Comparison of ENCODE assay signal across 8 mouse cellular contexts in the genomic region with DNA sequence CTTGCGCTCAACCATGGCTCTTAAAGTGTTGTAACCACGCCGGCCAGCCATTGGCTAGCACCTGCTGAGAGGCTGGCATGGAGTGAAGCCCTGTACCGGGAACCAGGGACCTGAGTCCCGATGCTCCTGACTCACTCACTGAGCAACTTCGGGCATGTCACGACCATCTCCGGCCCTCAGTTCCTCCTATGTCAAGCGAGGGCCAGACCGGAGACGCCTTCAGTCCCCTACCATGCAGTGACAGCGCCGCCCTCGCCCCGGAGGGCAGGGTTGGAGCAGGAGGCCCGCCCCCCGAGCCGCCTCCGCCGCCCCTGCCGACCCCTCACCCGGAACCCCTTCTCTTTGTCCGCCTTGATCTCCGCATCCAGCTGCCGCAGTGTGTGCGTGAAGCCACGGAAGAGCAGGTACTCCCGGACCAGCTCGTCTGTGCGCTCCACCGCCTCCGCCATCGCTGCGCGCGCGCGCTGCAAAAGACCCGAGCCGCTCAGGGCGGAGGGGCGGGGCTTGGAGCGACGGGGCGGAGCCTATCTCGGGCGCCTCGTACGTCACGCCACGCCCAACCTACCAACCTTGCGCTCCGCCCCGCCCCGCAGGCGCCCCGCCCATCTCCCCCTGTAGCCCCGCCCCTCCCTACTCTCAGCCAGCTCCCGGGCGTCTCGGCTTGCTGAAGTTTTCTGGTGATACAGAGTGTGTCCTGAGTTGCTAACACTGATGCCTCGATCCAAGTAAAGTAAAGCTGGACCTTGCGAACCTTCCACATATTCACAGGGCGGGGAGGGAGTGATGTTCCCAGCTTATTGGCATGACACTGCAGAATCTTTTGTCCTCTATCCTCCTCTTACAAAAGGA. TPM values are rescaled to one million over a fixed set of nuclear protein-coding genes. Genes with fewer than 3 reads are reported as not detected.
A peak's percentile ranks its signal among the peaks of the same experiment; 100 is the strongest.
DNase-seq lines count a peak whose midpoint lies in the region; ATAC-seq and TF ChIP-seq lines count a peak whose summit lies in the region.

Gene Wdr91 (minus strand): TSS at position 506 of the 849 bp plus-strand sequence.

- H3K4me2 ChIP-seq in heart, embryonic 11.5 days, result peak within 1 kb of the TSS; percentile 84
- H3K4me2 ChIP-seq in kidney, embryonic 16.5 days (replicated peaks; ENCODE audit: low read depth, low read length), result peak within 1 kb of the TSS; percentile 58
- H3K4me2 ChIP-seq in myocyte (ENCODE audit: low read depth), result peak within 1 kb of the TSS; percentile 84

- no peak; the same call in 1 of the 2 replicates for TF ChIP-seq CTCF in liver, adult 2 months (IDR thresholded peaks at IDR 0.05; ENCODE audit: low read depth, low read length)

- peak within 1 kb of the TSS; percentile 88 for H3K4me3 ChIP-seq in heart, embryonic 11.5 days (ENCODE audit: low read depth, low read length)
- H3K4me3 ChIP-seq in kidney, embryonic 16.5 days (ENCODE audit: low read length), result peak within 1 kb of the TSS; percentile 60
- peak within 1 kb of the TSS; percentile 95 for H3K4me3 ChIP-seq in liver, adult 2 months (ENCODE audit: insufficient read depth, low read depth, low read length)
- peak within 1 kb of the TSS; percentile 61 for H3K4me3 ChIP-seq in myocyte

- peak within 1 kb of the TSS; percentile 89 for H3K27ac ChIP-seq in heart, embryonic 11.5 days (ENCODE audit: low read depth, low read length)
- H3K27ac ChIP-seq in kidney, embryonic 16.5 days (ENCODE audit: low read length), result peak within 1 kb of the TSS; percentile 75
- H3K27ac ChIP-seq in liver, adult 2 months (replicated peaks; ENCODE audit: insufficient read depth, low read depth, low read length), result peak within 1 kb of the TSS; percentile 52

- TF ChIP-seq POLR2A in liver, adult 2 months (IDR thresholded peaks at IDR 0.05; ENCODE audit: extremely low read depth, insufficient read depth, low read length), result peak; percentile 74
- peak; percentile 88 for TF ChIP-seq POLR2A in myocyte (IDR thresholded peaks at IDR 0.05; ENCODE audit: insufficient read length, low read depth)

- peak; percentile 97 for DNase-seq in B cell, adult 2 months
- peak; percentile 94 for DNase-seq in brain, adult 2 months (ENCODE audit: low read depth, low spot score)
- peak; percentile 72 for DNase-seq in liver, adult 2 months (ENCODE audit: extremely low read depth, low read depth, low spot score)
- peak; percentile 96 for DNase-seq in splenic B cell, adult 2 months (ENCODE audit: low read depth, low spot score)

- under 1% methylated on average over 61 of the region's 64 CpGs for WGBS in heart, embryonic 11.5 days (ENCODE audit: insufficient replicate concordance)
- under 1% methylated on average over 61 of the region's 64 CpGs for WGBS in kidney, embryonic 16.5 days
- under 1% methylated on average over 55 of the region's 64 CpGs for WGBS in liver, adult 2 months

- H3K9ac ChIP-seq in heart, embryonic 11.5 days (ENCODE audit: low read depth, low read length), result peak within 1 kb of the TSS; percentile 84
- peak within 1 kb of the TSS; percentile 74 for H3K9ac ChIP-seq in kidney, embryonic 16.5 days (replicated peaks; ENCODE audit: low read length)
- peak within 1 kb of the TSS; percentile 90 for H3K9ac ChIP-seq in liver, adult 2 months (ENCODE audit: low read depth, low read length)

- H3K9me3 ChIP-seq in heart, embryonic 11.5 days (replicated peaks; ENCODE audit: control insufficient read depth, low read length), result no peaks in the 10 kb centered on the region
- no peaks in the 10 kb centered on the region for H3K9me3 ChIP-seq in kidney, embryonic 16.5 days (ENCODE audit: low read length)

- H3K27me3 ChIP-seq in heart, embryonic 11.5 days (ENCODE audit: control insufficient read depth, insufficient read depth, low read length), result no peaks in the 10 kb centered on the region
- H3K27me3 ChIP-seq in kidney, embryonic 16.5 days (ENCODE audit: insufficient read depth, low read length), result no peaks in the 10 kb centered on the region
- no peaks in the 10 kb centered on the region for H3K27me3 ChIP-seq in liver, adult 2 months (ENCODE audit: control insufficient read depth, insufficient read depth, low read length)
- H3K27me3 ChIP-seq in myocyte (ENCODE audit: control insufficient read depth, insufficient read depth, insufficient read length), result no peaks in the 10 kb centered on the region
- no peaks in the 10 kb centered on the region for H3K27me3 ChIP-seq in splenic B cell, adult 2 months (ENCODE audit: control insufficient read depth, insufficient read depth, low read length, poor library complexity, severe bottlenecking)

- H3K79me2 ChIP-seq in liver, adult 2 months (ENCODE audit: control insufficient read depth, insufficient read depth, low read length), result no peaks in the 10 kb centered on the region; the same call in 1 of the 2 replicates
- peaks cover 7% of the 10 kb centered on the region for H3K79me2 ChIP-seq in myocyte (ENCODE audit: control insufficient read depth, insufficient read depth)

- peak; percentile 72 for ATAC-seq in erythroblast, adult 5-6 weeks (replicated peaks; ENCODE audit: low FRiP score, poor library complexity, severe bottlenecking)
- peak; percentile 89 for ATAC-seq in heart, embryonic 11.5 days (replicated peaks; ENCODE audit: insufficient number of reproducible peaks, low FRiP score, low TSS enrichment)
- peak; percentile 93 for ATAC-seq in kidney, embryonic 16.5 days (ENCODE audit: low FRiP score, low TSS enrichment)

- peaks cover 18% of the 10 kb centered on the region for H3K4me1 ChIP-seq in heart, embryonic 11.5 days (ENCODE audit: control insufficient read depth, insufficient read depth, low read length)
- peaks cover 10% of the 10 kb centered on the region for H3K4me1 ChIP-seq in kidney, embryonic 16.5 days (ENCODE audit: insufficient read depth, low read length)
- peaks cover 33% of the 10 kb centered on the region for H3K4me1 ChIP-seq in liver, adult 2 months (ENCODE audit: control insufficient read depth, insufficient read depth, low read length)

- peak within 1 kb of the TSS; percentile 41 for H3ac ChIP-seq in myocyte (ENCODE audit: control insufficient read depth, insufficient read length)

- H3K36me3 ChIP-seq in heart, embryonic 11.5 days (ENCODE audit: control insufficient read depth, insufficient read depth, low read length), result peaks cover 11% of the 10 kb centered on the region; the same call in 1 of the 2 replicates
- H3K36me3 ChIP-seq in kidney, embryonic 16.5 days (ENCODE audit: insufficient read depth, low read length), result peaks cover 7% of the 10 kb centered on the region
- peaks cover 5% of the 10 kb centered on the region for H3K36me3 ChIP-seq in liver, adult 2 months (ENCODE audit: control insufficient read depth, insufficient read depth, low read length)
- H3K36me3 ChIP-seq in myocyte (ENCODE audit: control insufficient read depth, insufficient read depth), result peaks cover 3% of the 10 kb centered on the region
- H3K36me3 ChIP-seq in splenic B cell, adult 2 months (ENCODE audit: control insufficient read depth, insufficient read depth, low read length, poor library complexity, severe bottlenecking), result peaks cover 3% of the 10 kb centered on the region

TF ChIP-seq in myocyte, 11 proteins besides CTCF, POLR2A, EP300 and RAD21:
- TF ChIP-seq MAX (IDR thresholded peaks at IDR 0.05; ENCODE audit: low read depth) (no peak), SRF (IDR thresholded peaks at IDR 0.05; ENCODE audit: control insufficient read depth, insufficient read length, low read depth) (peak; percentile 37), E2F4 (IDR thresholded peaks at IDR 0.05; ENCODE audit: insufficient read depth) (no peak), REST (IDR thresholded peaks at IDR 0.05; ENCODE audit: insufficient read depth, insufficient read length) (no peak), MYOG (IDR thresholded peaks at IDR 0.05; ENCODE audit: control insufficient read depth in 1 of 3, insufficient read depth in 1 of 3, insufficient read length in 2 of 3, low read depth in 2 of 3) (no peak), TCF12 (IDR thresholded peaks at IDR 0.05; ENCODE audit: insufficient read depth, poor library complexity, severe bottlenecking) (no peak), USF1 (IDR thresholded peaks at IDR 0.05; ENCODE audit: low read depth) (no peak), MYOD1 (IDR thresholded peaks at IDR 0.05; ENCODE audit: control insufficient read depth in 1 of 3, insufficient read length in 2 of 3, low read depth in 2 of 3) (peak in 1 of 3 experiments; percentile 8), CEBPB (IDR thresholded peaks at IDR 0.05; ENCODE audit: insufficient read depth, poor library complexity, severe bottlenecking) (no peak), POLR2AphosphoS2 (IDR thresholded peaks at IDR 0.05; ENCODE audit: insufficient read length, low read depth) (peak; percentile 81), TCF3 (IDR thresholded peaks at IDR 0.05; ENCODE audit: insufficient read length, low read depth) (no peak)
TF ChIP-seq in myocyte: peak in this region for 3.

RNA-seq across cellular contexts. Expression of gene Wdr91, which starts in this region (rescaled TPM):
- total RNA-seq in erythroblast, adult 5-6 weeks (2015; ENCODE audit: low replicate concordance), result 35.7 and 37.4 TPM in 2 replicates
- 53.2 and 72.1 TPM in 2 replicates for total RNA-seq in erythroblast, adult 5-6 weeks (2017; ENCODE audit: low replicate concordance)
- polyA plus RNA-seq in heart, embryonic 11.5 days (2014; fragmentation: Nextera tagmentation; extraction: Ambion mirVana), result 12.4 and 13.0 TPM in 2 replicates
- polyA plus RNA-seq in kidney, embryonic 16.5 days (2015; fragmentation: Nextera tagmentation; extraction: Ambion mirVana), result 11.2 and 11.3 TPM in 2 replicates
- total RNA-seq in liver, adult 2 months (2014; rRNA removed), result 9.5 and 14.9 TPM in 2 replicates
- 23.4 and 28.0 TPM in 2 replicates for polyA plus RNA-seq in liver, adult 2 months (2012; rRNA removed)
- polyA plus RNA-seq in myocyte (2012; fragmentation: generic; extraction: Trizol), result 12.9 TPM

Comparison
In these comparisons a context has a peak if more than half of its experiments do, and no peak if none do; other contexts are left out.
1. Peak in every context shown above with its lines: DNase-seq, ATAC-seq, H3K4me3 ChIP-seq and H3K27ac ChIP-seq.